Mouse (Mus musculus): ENCODE data around the gene Rps19bp1. TPM values are rescaled to one million over a fixed set of nuclear protein-coding genes. Genes with fewer than 3 reads are reported as not detected.

The Rps19bp1 gene
- polyA plus RNA-seq, 1 experiment: 6.6 TPM

- Histone ChIP-seq H3K4me1 (ENCODE audit: control insufficient read depth) (peaks cover 8% of the 10 kb centered on the region), H3K27me3 (ENCODE audit: control insufficient read depth) (no peaks in the 10 kb centered on the region), H3K36me3 (ENCODE audit: control insufficient read depth) (no peaks in the 10 kb centered on the region), H3K9me3 (ENCODE audit: control insufficient read depth, low read length) (no peaks in the 10 kb centered on the region), H3K4me3 (replicated peaks) (no peak overlapping the region)
- TF ChIP-seq GATA1 (IDR thresholded peaks at IDR 0.05; ENCODE audit: low read length) (no peak), TAL1 (IDR thresholded peaks at IDR 0.05; ENCODE audit: low read length) (no peak)
Observed at GRCm38 (mm10) chr15:80225796-80226195, 38.3 kb downstream of the Rps19bp1 start.

GRCm38 (mm10) chr15:80225208-80225607 is 38.9 kb downstream of the Rps19bp1 start:
- TF ChIP-seq GATA1 (IDR thresholded peaks at IDR 0.05; ENCODE audit: low read length) (no peak), TAL1 (IDR thresholded peaks at IDR 0.05; ENCODE audit: low read length) (no peak)
- no peak overlapping the region for H3K4me3 ChIP-seq (replicated peaks)
- H3K4me1 ChIP-seq (ENCODE audit: control insufficient read depth): peaks cover 8% of the 10 kb centered on the region
- H3K9me3 ChIP-seq (ENCODE audit: control insufficient read depth, low read length): no peaks in the 10 kb centered on the region
- H3K36me3 ChIP-seq (ENCODE audit: control insufficient read depth): no peaks in the 10 kb centered on the region
- H3K27me3 ChIP-seq (ENCODE audit: control insufficient read depth): no peaks in the 10 kb centered on the region

GRCm38 (mm10) chr15:80223751-80224150 is 40.4 kb downstream of the Rps19bp1 start:
- Histone ChIP-seq H3K27me3 (ENCODE audit: control insufficient read depth) (peaks cover 4% of the 10 kb centered on the region; the same call in 1 of the 2 replicates), H3K9me3 (ENCODE audit: control insufficient read depth, low read length) (no peaks in the 10 kb centered on the region), H3K4me3 (replicated peaks) (no peak overlapping the region), H3K4me1 (ENCODE audit: control insufficient read depth) (peaks cover 8% of the 10 kb centered on the region), H3K36me3 (ENCODE audit: control insufficient read depth) (no peaks in the 10 kb centered on the region)
- TF ChIP-seq GATA1 (IDR thresholded peaks at IDR 0.05; ENCODE audit: low read length): no peak
- no peak for TF ChIP-seq TAL1 (IDR thresholded peaks at IDR 0.05; ENCODE audit: low read length)

- no peak for TF ChIP-seq TAL1 (IDR thresholded peaks at IDR 0.05; ENCODE audit: low read length)
- TF ChIP-seq GATA1 (IDR thresholded peaks at IDR 0.05; ENCODE audit: low read length): no peak
- Histone ChIP-seq H3K4me3 (replicated peaks) (no peak overlapping the region), H3K9me3 (ENCODE audit: control insufficient read depth, low read length) (no peaks in the 10 kb centered on the region), H3K27me3 (ENCODE audit: control insufficient read depth) (peaks cover 6% of the 10 kb centered on the region), H3K36me3 (ENCODE audit: control insufficient read depth) (no peaks in the 10 kb centered on the region), H3K4me1 (ENCODE audit: control insufficient read depth) (peaks cover 8% of the 10 kb centered on the region)
Observed at GRCm38 (mm10) chr15:80221031-80221430, 43.1 kb downstream of the Rps19bp1 start.

GRCm38 (mm10) chr15:80219705-80220657 is 44.1 kb downstream of the Rps19bp1 start:
- Histone ChIP-seq H3K36me3 (ENCODE audit: control insufficient read depth) (no peaks in the 10 kb centered on the region), H3K4me1 (ENCODE audit: control insufficient read depth) (peaks cover 2% of the 10 kb centered on the region), H3K4me3 (replicated peaks) (no peak overlapping the region), H3K27me3 (ENCODE audit: control insufficient read depth) (peaks cover 6% of the 10 kb centered on the region), H3K9me3 (ENCODE audit: control insufficient read depth, low read length) (no peaks in the 10 kb centered on the region)
- TF ChIP-seq TAL1 (IDR thresholded peaks at IDR 0.05; ENCODE audit: low read length): no peak
- TF ChIP-seq GATA1 (IDR thresholded peaks at IDR 0.05; ENCODE audit: low read length): no peak

GRCm38 (mm10) chr15:80219211-80219610 is 44.9 kb downstream of the Rps19bp1 start:
- Histone ChIP-seq H3K4me3 (replicated peaks) (no peak overlapping the region), H3K9me3 (ENCODE audit: control insufficient read depth, low read length) (no peaks in the 10 kb centered on the region), H3K27me3 (ENCODE audit: control insufficient read depth) (peaks cover 6% of the 10 kb centered on the region), H3K4me1 (ENCODE audit: control insufficient read depth) (no peaks in the 10 kb centered on the region), H3K36me3 (ENCODE audit: control insufficient read depth) (no peaks in the 10 kb centered on the region)
- no peak for TF ChIP-seq GATA1 (IDR thresholded peaks at IDR 0.05; ENCODE audit: low read length)
- no peak for TF ChIP-seq TAL1 (IDR thresholded peaks at IDR 0.05; ENCODE audit: low read length)

GRCm38 (mm10) chr15:80217476-80217875 is 46.6 kb downstream of the Rps19bp1 start:
- no peaks in the 10 kb centered on the region for H3K36me3 ChIP-seq (ENCODE audit: control insufficient read depth)
- TF ChIP-seq GATA1 (IDR thresholded peaks at IDR 0.05; ENCODE audit: low read length): no peak
- TF ChIP-seq TAL1 (IDR thresholded peaks at IDR 0.05; ENCODE audit: low read length): no peak
- peaks cover 6% of the 10 kb centered on the region for H3K27me3 ChIP-seq (ENCODE audit: control insufficient read depth)
- peaks cover 4% of the 10 kb centered on the region for H3K4me1 ChIP-seq (ENCODE audit: control insufficient read depth)
- no peak overlapping the region for H3K4me3 ChIP-seq (replicated peaks)
- H3K9me3 ChIP-seq (ENCODE audit: control insufficient read depth, low read length): no peaks in the 10 kb centered on the region

- no peak for TF ChIP-seq TAL1 (IDR thresholded peaks at IDR 0.05; ENCODE audit: low read length)
- Histone ChIP-seq H3K36me3 (ENCODE audit: control insufficient read depth) (no peaks in the 10 kb centered on the region; the same call in 1 of the 2 replicates), H3K9me3 (ENCODE audit: control insufficient read depth, low read length) (no peaks in the 10 kb centered on the region), H3K4me1 (ENCODE audit: control insufficient read depth) (peaks cover 4% of the 10 kb centered on the region), H3K27me3 (ENCODE audit: control insufficient read depth) (peaks cover 10% of the 10 kb centered on the region), H3K4me3 (replicated peaks) (no peak overlapping the region)
Observed at GRCm38 (mm10) chr15:80216480-80216820, 47.7 kb downstream of the Rps19bp1 start.

GRCm38 (mm10) chr15:80215716-80216479 is 48.2 kb downstream of the Rps19bp1 start:
- no peaks in the 10 kb centered on the region; the same call in 1 of the 2 replicates for H3K36me3 ChIP-seq (ENCODE audit: control insufficient read depth)
- H3K4me1 ChIP-seq (ENCODE audit: control insufficient read depth): peaks cover 4% of the 10 kb centered on the region
- no peak overlapping the region for H3K4me3 ChIP-seq (replicated peaks)
- TF ChIP-seq GATA1 (IDR thresholded peaks at IDR 0.05; ENCODE audit: low read length): no peak
- TF ChIP-seq TAL1 (IDR thresholded peaks at IDR 0.05; ENCODE audit: low read length): no peak
- peaks cover 10% of the 10 kb centered on the region for H3K27me3 ChIP-seq (ENCODE audit: control insufficient read depth)
- no peaks in the 10 kb centered on the region for H3K9me3 ChIP-seq (ENCODE audit: control insufficient read depth, low read length)

All from erythroblast, embryonic 14.5 days (primary cell).